Mouse (Mus musculus): ENCODE results near the gene Usp42. TPM values are rescaled to one million over a fixed set of nuclear protein-coding genes. Genes with fewer than 3 reads are reported as not detected.

The Usp42 gene
- polyA plus RNA-seq, 1 experiment from 2014 or later = 31.0 TPM

DNA sequence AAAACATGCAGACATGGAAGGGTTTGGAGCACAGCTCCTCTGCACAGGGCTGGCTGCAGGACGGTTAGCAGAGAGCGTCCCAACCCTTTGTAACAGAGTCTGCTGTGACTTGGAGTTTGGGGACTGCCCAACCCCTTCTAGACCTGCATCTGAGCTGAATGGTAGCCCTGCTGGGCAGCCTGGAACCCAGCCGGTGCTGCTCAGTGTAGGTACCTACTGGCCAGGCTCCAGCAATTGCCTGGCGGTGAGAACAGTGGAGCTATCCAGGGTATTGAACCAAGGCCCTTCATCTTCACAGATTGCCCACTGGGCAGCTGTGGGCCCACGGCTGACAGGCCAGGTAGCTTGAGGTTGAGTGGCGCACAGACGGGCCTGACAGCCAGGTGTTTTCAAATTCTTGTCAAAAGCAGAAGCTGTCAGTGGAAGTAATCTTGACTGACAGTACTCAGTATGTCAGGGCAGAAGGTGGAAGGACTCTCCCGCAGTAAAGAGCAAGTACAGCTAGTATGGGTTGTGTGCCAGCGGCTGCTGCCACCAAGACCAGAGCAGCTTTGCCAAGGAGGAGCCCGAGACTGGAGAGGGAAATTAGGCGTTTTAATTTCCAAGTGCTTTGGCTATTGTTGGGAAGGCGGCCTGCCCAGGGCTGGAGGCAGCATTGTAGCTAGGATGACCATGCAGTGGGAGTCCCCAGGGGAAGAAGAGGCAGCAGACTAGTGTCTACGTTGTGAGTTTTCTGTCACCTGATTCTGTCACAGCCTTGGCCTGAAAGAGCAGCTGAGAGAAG is 27.0 kb downstream of the Usp42 start:
- H3K36me3 ChIP-seq (replicated peaks; ENCODE audit: control insufficient read depth, insufficient read depth, low read depth, low read length) = peaks cover 7% of the 10 kb centered on the region
- H3K27me3 ChIP-seq (ENCODE audit: control insufficient read depth, insufficient read depth, low read length) = no peaks in the 10 kb centered on the region
- H3K9ac ChIP-seq (replicated peaks; ENCODE audit: low read length) = no peak overlapping the region
- no peak for DNase-seq (ENCODE audit: low spot score)
- no peak overlapping the region for H3K27ac ChIP-seq (replicated peaks; ENCODE audit: low read depth, low read length)
- H3K4me2 ChIP-seq (ENCODE audit: low read depth, low read length) = no peak overlapping the region
- H3K4me1 ChIP-seq (ENCODE audit: control insufficient read depth, insufficient read depth, low read length) = no peaks in the 10 kb centered on the region
- WGBS = 74% methylated on average over 13 of the region's 13 CpGs
- H3K4me3 ChIP-seq (ENCODE audit: low read depth, low read length) = no peak overlapping the region
- H3K9me3 ChIP-seq (replicated peaks; ENCODE audit: control insufficient read depth, low read length) = no peaks in the 10 kb centered on the region
- ATAC-seq (replicated peaks; ENCODE audit: insufficient number of reproducible peaks, low FRiP score, low TSS enrichment, low read depth) = no peak

DNA sequence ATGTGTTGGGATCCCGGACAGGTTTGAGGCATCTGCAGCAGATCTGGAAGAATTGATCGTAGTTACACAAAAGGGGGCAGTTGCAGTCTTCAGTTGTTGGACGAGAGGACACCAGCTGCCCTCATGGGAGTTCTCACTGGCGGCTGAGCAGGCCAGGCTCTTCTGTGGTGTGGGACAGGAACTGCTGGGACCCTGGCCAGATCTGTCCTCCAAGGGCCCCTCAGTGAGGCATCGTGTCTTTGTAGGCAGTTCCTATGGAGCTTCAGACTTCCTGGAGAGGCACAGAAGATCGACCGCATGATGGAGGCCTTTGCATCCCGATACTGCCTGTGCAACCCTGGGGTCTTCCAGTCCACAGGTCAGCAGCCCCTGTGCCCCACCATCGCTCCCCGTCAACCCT is 31.0 kb downstream of the Usp42 start:
- Histone ChIP-seq H3K4me3 (ENCODE audit: low read depth, low read length) (no peak overlapping the region), H3K4me2 (ENCODE audit: low read depth, low read length) (no peak overlapping the region), H3K4me1 (ENCODE audit: control insufficient read depth, insufficient read depth, low read length) (no peaks in the 10 kb centered on the region), H3K36me3 (replicated peaks; ENCODE audit: control insufficient read depth, insufficient read depth, low read depth, low read length) (peaks cover 3% of the 10 kb centered on the region), H3K27ac (replicated peaks; ENCODE audit: low read depth, low read length) (no peak overlapping the region), H3K9ac (replicated peaks; ENCODE audit: low read length) (no peak overlapping the region), H3K9me3 (replicated peaks; ENCODE audit: control insufficient read depth, low read length) (no peaks in the 10 kb centered on the region), H3K27me3 (ENCODE audit: control insufficient read depth, insufficient read depth, low read length) (no peaks in the 10 kb centered on the region)
- WGBS = 89% methylated on average over 10 of the region's 10 CpGs
- no peak for DNase-seq (ENCODE audit: low spot score)
- no peak for ATAC-seq (replicated peaks; ENCODE audit: insufficient number of reproducible peaks, low FRiP score, low TSS enrichment, low read depth)

DNA sequence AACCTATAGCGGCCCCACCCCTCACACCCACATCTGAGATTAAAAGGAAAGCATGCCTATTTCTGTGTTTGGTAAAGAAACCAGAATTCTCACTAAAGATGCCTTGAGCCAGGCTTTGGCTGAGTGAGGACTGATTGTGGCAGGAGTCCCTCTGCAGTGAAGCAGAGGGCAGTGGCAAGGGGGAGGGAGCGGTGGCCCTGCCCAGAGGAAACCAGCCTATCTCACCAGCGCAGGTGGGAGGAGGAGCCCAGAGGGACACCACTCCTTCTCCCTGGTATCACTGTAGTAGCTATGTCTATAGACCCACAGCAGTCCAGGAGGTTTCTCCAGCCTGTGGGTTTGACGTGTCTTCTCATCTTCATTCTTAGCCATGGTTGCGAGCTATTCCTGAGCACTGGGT is 31.8 kb downstream of the Usp42 start:
- H3K27ac ChIP-seq (replicated peaks; ENCODE audit: low read depth, low read length) = no peak overlapping the region
- no peak overlapping the region for H3K4me2 ChIP-seq (ENCODE audit: low read depth, low read length)
- WGBS = 89% methylated on average over 5 of the region's 5 CpGs
- no peak overlapping the region for H3K9ac ChIP-seq (replicated peaks; ENCODE audit: low read length)
- DNase-seq (ENCODE audit: low spot score) (no peak), ATAC-seq (replicated peaks; ENCODE audit: insufficient number of reproducible peaks, low FRiP score, low TSS enrichment, low read depth) (no peak)
- no peaks in the 10 kb centered on the region for H3K27me3 ChIP-seq (ENCODE audit: control insufficient read depth, insufficient read depth, low read length)
- no peaks in the 10 kb centered on the region for H3K4me1 ChIP-seq (ENCODE audit: control insufficient read depth, insufficient read depth, low read length)
- H3K9me3 ChIP-seq (replicated peaks; ENCODE audit: control insufficient read depth, low read length) = no peaks in the 10 kb centered on the region
- H3K4me3 ChIP-seq (ENCODE audit: low read depth, low read length) = no peak overlapping the region
- peaks cover 3% of the 10 kb centered on the region for H3K36me3 ChIP-seq (replicated peaks; ENCODE audit: control insufficient read depth, insufficient read depth, low read depth, low read length)

DNA sequence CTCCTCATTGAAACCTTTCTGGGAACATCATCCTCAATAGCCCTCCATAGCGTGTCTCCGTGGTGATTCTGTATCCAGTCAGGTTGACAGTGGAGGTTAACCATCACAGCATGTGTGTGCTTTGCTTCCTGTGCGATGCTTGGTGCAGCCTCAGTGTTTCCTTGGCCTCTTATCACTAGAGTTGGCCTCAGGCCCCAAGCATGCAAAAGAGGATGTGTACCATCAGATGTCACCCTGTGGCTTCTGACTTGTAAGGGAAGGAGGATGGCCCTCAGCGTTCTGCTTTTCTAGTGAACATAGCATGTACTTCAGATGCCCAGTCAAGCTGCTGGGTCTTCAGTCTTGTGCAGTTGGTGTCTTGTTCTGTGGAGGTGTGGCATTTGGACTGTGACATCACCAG is 33.6 kb downstream of the Usp42 start:
- H3K9me3 ChIP-seq (replicated peaks; ENCODE audit: control insufficient read depth, low read length) = no peaks in the 10 kb centered on the region
- no peak overlapping the region for H3K4me2 ChIP-seq (ENCODE audit: low read depth, low read length)
- no peaks in the 10 kb centered on the region for H3K4me1 ChIP-seq (ENCODE audit: control insufficient read depth, insufficient read depth, low read length)
- H3K9ac ChIP-seq (replicated peaks; ENCODE audit: low read length) = no peak overlapping the region
- no peak overlapping the region for H3K4me3 ChIP-seq (ENCODE audit: low read depth, low read length)
- no peak overlapping the region for H3K27ac ChIP-seq (replicated peaks; ENCODE audit: low read depth, low read length)
- H3K27me3 ChIP-seq (ENCODE audit: control insufficient read depth, insufficient read depth, low read length) = no peaks in the 10 kb centered on the region
- H3K36me3 ChIP-seq (replicated peaks; ENCODE audit: control insufficient read depth, insufficient read depth, low read depth, low read length) = peaks cover 3% of the 10 kb centered on the region
- DNase-seq (ENCODE audit: low spot score) (no peak), ATAC-seq (replicated peaks; ENCODE audit: insufficient number of reproducible peaks, low FRiP score, low TSS enrichment, low read depth) (no peak)
- WGBS = 97% methylated on average over 4 of the region's 4 CpGs

DNA sequence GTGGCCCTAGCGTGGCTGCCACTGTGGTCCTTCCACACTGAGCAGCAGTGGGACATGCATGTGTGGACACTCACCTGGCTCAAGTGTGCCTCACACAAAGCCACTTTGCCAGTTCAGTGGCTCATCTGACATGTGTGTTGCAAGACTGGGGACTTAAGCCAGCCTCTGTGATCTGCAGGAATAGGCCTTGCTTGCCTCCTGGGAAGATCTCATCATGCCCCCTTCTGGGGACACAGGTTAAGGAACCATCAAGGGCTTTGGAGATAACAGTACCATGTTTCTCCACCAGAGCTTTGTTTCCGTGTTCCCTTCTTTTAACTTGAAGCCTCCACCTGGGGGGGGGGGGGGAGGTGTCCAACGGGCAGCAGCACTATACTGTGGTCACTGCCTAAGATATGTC is 35.8 kb downstream of the Usp42 start:
- 53% methylated on average over 3 of the region's 3 CpGs for WGBS
- DNase-seq (ENCODE audit: low spot score) (no peak), ATAC-seq (replicated peaks; ENCODE audit: insufficient number of reproducible peaks, low FRiP score, low TSS enrichment, low read depth) (no peak)
- no peaks in the 10 kb centered on the region for H3K27me3 ChIP-seq (ENCODE audit: control insufficient read depth, insufficient read depth, low read length)
- no peak overlapping the region for H3K27ac ChIP-seq (replicated peaks; ENCODE audit: low read depth, low read length)
- no peak overlapping the region for H3K4me2 ChIP-seq (ENCODE audit: low read depth, low read length)
- H3K9ac ChIP-seq (replicated peaks; ENCODE audit: low read length) = no peak overlapping the region
- H3K4me1 ChIP-seq (ENCODE audit: control insufficient read depth, insufficient read depth, low read length) = no peaks in the 10 kb centered on the region
- H3K9me3 ChIP-seq (replicated peaks; ENCODE audit: control insufficient read depth, low read length) = no peaks in the 10 kb centered on the region
- H3K4me3 ChIP-seq (ENCODE audit: low read depth, low read length) = no peak overlapping the region
- H3K36me3 ChIP-seq (replicated peaks; ENCODE audit: control insufficient read depth, insufficient read depth, low read depth, low read length) = no peaks in the 10 kb centered on the region; the same call in 1 of the 2 replicates

DNA sequence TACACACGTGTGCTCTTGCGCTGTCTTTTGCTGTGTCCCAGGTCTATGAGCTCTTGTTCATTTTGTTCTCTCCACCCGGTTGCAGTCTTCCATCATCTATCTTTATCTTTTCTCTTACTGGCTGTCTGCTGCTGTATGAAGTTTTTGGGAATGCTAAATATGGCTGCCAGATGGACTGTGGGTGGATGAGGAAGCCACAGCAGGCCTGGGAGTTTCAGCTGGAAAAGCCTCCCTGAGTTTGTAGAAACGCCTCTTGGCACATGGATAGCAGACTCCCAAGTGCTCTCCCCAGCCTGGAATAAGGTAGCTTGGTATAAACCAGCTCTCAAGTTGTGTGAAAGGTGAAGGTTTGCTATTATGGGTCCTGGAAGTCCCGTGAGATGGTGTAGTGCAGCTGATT is 41.2 kb downstream of the Usp42 start:
- Histone ChIP-seq H3K4me1 (ENCODE audit: control insufficient read depth, insufficient read depth, low read length) (no peaks in the 10 kb centered on the region), H3K27ac (replicated peaks; ENCODE audit: low read depth, low read length) (no peak overlapping the region), H3K36me3 (replicated peaks; ENCODE audit: control insufficient read depth, insufficient read depth, low read depth, low read length) (no peaks in the 10 kb centered on the region; the same call in 1 of the 2 replicates), H3K9me3 (replicated peaks; ENCODE audit: control insufficient read depth, low read length) (no peaks in the 10 kb centered on the region), H3K4me2 (ENCODE audit: low read depth, low read length) (no peak overlapping the region), H3K9ac (replicated peaks; ENCODE audit: low read length) (no peak overlapping the region), H3K27me3 (ENCODE audit: control insufficient read depth, insufficient read depth, low read length) (no peaks in the 10 kb centered on the region), H3K4me3 (ENCODE audit: low read depth, low read length) (no peak overlapping the region)
- DNase-seq (ENCODE audit: low spot score) = no peak
- no peak for ATAC-seq (replicated peaks; ENCODE audit: insufficient number of reproducible peaks, low FRiP score, low TSS enrichment, low read depth)
- WGBS = 92% methylated on average over 5 of the region's 5 CpGs

DNA sequence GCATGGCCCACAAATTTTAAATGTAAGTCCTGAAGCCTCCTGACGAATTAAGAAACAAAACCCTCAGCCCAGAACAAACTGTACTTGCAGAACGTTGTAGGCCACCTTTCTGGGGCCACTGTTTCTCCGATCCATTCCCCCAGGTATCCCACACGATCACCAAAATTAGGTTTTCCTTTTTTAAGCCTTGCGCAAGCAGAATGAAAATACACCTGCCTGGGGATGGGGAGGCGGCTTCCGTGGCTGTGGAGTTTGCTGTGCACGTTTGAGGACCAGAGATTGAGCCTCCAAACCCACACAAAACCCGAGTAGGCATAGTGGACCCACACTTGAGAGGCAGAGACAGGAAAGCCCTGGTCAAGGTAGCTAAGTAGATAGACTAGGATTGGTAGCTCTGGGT is 41.7 kb downstream of the Usp42 start:
- H3K4me3 ChIP-seq (ENCODE audit: low read depth, low read length) = no peak overlapping the region
- no peaks in the 10 kb centered on the region for H3K9me3 ChIP-seq (replicated peaks; ENCODE audit: control insufficient read depth, low read length)
- WGBS = 91% methylated on average over 9 of the region's 9 CpGs
- ATAC-seq (replicated peaks; ENCODE audit: insufficient number of reproducible peaks, low FRiP score, low TSS enrichment, low read depth) (no peak), DNase-seq (ENCODE audit: low spot score) (no peak)
- no peaks in the 10 kb centered on the region for H3K27me3 ChIP-seq (ENCODE audit: control insufficient read depth, insufficient read depth, low read length)
- H3K9ac ChIP-seq (replicated peaks; ENCODE audit: low read length) = no peak overlapping the region
- no peaks in the 10 kb centered on the region for H3K4me1 ChIP-seq (ENCODE audit: control insufficient read depth, insufficient read depth, low read length)
- H3K27ac ChIP-seq (replicated peaks; ENCODE audit: low read depth, low read length) = no peak overlapping the region
- H3K36me3 ChIP-seq (replicated peaks; ENCODE audit: control insufficient read depth, insufficient read depth, low read depth, low read length) = no peaks in the 10 kb centered on the region; the same call in 1 of the 2 replicates
- H3K4me2 ChIP-seq (ENCODE audit: low read depth, low read length) = no peak overlapping the region

DNA sequence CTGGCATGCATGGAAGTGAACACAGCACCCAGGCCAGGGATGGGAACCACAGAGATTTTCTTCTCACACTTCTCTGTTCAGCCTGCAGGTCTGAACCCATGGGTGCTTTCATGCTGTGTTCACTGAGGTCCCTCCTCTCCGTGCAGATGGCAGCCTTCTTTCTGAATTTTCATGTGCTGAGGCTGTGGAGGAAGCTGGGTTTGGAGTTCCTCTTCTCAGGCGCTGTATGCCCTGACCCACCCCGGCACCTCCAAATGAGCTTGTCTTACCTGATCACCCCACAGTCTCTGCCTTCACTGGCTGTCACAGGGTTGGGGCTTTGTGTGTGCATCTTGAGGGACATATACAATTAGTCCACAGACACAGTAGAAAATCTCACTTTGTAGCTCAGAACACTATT is 44.5 kb downstream of the Usp42 start:
- H3K4me3 ChIP-seq (ENCODE audit: low read depth, low read length) = no peak overlapping the region
- H3K36me3 ChIP-seq (replicated peaks; ENCODE audit: control insufficient read depth, insufficient read depth, low read depth, low read length) = no peaks in the 10 kb centered on the region; the same call in 1 of the 2 replicates
- H3K9ac ChIP-seq (replicated peaks; ENCODE audit: low read length) = no peak overlapping the region
- no peak overlapping the region for H3K27ac ChIP-seq (replicated peaks; ENCODE audit: low read depth, low read length)
- WGBS = 93% methylated on average over 3 of the region's 3 CpGs
- ATAC-seq (replicated peaks; ENCODE audit: insufficient number of reproducible peaks, low FRiP score, low TSS enrichment, low read depth) = no peak
- DNase-seq (ENCODE audit: low spot score) = no peak
- H3K27me3 ChIP-seq (ENCODE audit: control insufficient read depth, insufficient read depth, low read length) = no peaks in the 10 kb centered on the region
- H3K4me2 ChIP-seq (ENCODE audit: low read depth, low read length) = no peak overlapping the region
- H3K9me3 ChIP-seq (replicated peaks; ENCODE audit: control insufficient read depth, low read length) = no peaks in the 10 kb centered on the region
- H3K4me1 ChIP-seq (ENCODE audit: control insufficient read depth, insufficient read depth, low read length) = no peaks in the 10 kb centered on the region; the same call in 1 of the 2 replicates

Data from embryonic facial prominence, embryonic 11.5 days (tissue).